Mouse (Mus musculus): ENCODE measurements around the gene Bag6. TPM values are rescaled to one million over a fixed set of nuclear protein-coding genes. Genes with fewer than 3 reads are reported as not detected.

The Bag6 gene
- total RNA-seq (2021): 100 to 1,000 TPM; 284 to 308 TPM
- long read RNA-seq, partial matches to known transcripts: 32 of 62 reads
- long read RNA-seq, other reads (novel, unspliced or antisense): 29 of 62 reads

DNA sequence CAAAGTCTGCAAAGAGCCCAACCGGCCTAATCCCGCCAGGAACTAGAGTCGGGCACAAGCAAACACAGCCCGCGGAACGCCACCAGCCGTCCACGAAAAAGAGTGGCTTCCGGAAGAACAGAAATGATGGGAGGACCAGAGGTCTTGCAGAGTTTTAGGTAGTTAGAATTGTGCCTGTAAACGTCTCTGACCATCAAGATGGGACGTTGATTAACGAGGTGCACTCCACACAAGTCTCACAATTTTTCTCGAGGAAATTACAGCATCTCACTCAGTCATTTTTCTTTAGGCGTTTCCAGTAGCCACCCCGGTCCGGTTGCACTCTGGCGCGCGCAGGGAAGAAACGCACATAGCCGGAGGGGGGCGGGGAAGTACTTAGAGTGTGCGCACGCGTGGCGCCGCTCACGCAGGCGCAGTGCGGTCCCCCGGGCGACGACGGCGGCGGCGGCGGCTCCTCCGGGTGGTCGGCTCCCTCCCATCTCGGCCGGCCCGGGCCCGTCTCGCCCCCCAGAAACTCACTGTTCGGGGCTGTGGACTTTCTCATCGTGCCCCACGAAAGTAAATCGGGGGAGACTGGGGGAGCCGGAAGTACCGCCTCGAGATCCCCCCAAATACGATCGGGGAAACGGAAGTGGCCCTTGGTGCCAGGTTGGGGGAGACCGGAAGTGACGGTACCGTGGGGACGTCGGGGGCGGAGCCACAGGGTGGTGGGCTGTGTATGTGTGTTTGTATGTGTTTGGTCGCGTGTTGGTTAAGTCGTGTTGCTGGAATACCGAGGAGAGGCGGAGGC is at the start of gene Bag6:
Gene Bag6, plus strand, starts transcription at position 378 of the 790 bp plus-strand sequence.
- DNase-seq (ENCODE audit: low spot score in 2 of 2): peak; percentile 95 to 97

DNA sequence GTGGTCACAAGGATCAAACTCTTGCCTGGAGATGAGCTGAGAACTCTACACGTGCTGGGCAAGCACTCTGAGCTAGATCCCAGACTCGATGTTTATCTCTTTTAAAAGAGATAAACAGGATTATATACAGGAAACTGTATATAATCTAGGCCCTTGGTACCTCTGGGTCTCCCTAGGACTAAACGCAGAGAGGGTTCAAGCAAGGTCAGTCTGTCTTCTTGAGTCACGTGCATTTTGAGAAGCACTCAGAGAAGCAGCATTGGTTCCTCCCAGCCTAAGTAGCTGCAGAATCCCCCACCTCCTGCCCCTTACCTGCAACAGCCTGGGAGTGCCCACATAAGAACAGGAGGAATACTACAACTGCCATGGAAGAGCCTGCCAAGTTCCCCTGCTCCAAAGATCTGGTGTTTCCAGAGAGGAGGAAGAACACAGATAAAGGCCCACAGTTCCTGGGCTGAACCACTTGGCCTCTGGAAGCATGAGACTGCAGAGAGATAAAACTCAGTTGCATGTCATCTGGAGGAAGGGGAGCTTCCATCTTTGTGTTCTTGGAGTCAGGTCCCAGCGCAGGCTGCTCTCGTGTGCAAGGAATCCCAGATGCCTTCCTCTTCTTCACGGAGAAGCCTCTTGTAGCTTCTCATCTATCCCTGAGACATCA is 49.6 kb upstream of the Bag6 start, which contains the start of gene Ly6g6f:
Gene Ly6g6f, minus strand, starts transcription at position 403 of the 658 bp plus-strand sequence.
- DNase-seq (ENCODE audit: low spot score in 2 of 2): no peak

DNA sequence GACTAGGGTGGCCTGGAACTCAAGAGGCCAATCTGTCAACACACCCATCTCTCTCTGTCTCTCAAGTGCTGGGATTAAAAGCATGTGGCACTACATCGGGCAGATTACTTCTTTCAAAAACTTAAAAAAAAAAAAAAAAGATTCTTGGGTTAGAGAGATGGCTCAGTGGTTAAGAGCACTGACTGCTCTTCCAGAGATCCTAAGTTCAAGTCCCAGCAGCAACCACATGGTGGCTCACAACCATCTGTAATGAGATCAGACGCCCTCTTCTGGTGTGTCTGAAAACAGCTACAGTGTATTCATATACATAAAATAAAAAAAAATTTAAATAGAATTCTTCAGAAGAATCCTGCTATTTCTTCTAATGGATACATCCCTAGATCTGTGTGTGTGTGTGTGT is 46.8 kb upstream of the Bag6 start:
- DNase-seq (ENCODE audit: low spot score in 2 of 2): no peak

DNA sequence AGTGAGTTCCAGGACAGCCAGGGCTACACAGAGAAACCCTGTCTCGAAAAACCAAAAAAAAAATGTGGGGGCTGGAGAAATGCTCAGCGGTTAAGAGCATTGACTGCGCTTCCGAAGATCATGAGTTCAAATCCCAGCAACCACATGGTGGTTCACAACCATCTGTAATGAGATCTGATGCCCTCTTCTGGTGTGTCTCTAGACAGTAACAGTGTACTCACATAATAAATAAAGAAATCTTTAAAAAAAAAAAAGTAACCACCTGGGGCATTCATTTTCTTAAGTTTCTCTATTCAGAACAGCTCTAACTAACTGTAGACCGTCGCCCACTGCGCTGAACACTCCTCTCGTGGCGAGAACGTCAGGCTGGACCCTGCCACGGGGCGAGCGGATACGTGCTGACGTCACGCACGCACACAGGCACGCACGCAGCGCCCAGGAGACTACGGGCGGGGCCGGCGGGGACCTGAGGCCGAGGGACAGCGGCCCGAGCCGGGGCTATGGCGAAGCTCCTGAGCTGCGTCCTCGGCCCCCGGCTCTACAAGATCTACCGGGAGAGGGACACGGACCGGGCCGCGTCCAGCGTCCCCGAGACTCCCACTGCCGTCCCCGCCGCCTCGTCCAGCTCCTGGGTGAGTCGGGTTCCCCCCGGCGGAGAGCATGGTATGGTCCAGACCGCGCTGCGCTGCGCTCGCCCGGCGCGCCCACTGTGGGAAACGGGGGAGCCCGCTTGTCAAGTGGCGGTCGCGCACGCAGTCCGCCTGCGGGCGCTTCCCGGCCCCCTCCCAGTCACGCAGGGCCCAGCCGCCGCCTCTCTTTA is 45.9 kb upstream of the Bag6 start, which contains the start of gene Abhd16a:
Gene Abhd16a, plus strand, starts transcription at position 439 of the 820 bp plus-strand sequence.
- peak; percentile 94 to 95 for DNase-seq (ENCODE audit: low spot score in 2 of 2)

DNA sequence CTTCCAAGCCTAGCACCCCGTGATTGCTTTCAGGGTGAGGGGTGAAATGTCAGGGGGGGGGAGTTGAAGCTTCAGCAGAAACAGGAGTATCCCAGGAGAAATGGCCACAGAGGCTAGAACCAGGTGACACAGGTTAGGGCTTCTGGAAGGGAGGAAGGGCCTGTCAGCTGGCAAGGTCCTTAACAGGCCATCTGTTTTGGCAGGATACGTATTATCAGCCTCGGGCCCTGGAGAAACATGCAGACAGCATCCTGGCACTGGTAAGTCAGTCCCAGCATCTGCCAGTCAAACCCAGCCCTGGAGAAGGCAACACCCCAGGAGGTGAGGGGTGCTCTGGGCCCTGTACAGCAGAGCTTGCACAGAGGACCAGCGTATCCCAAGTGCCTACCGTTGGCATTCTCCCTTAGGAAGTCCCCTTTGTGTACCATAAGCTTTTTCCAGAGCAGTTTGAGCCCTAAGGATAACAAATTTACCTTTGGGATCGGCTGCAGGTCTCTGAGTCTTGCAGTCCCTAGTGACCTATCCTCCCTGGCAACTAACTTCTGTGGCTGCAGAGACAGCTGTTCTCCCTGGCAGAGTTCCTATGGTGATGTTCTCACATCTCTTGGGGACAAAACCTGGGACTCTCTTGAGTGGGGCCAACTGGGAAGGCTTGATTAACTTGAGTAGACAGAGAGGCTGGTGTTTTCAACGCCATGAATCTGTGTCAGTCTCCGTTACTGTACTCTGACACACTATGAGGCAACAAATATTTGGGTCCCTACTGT is 44.6 kb upstream of the Bag6 start:
- DNase-seq (ENCODE audit: low spot score in 2 of 2): no peak

DNA sequence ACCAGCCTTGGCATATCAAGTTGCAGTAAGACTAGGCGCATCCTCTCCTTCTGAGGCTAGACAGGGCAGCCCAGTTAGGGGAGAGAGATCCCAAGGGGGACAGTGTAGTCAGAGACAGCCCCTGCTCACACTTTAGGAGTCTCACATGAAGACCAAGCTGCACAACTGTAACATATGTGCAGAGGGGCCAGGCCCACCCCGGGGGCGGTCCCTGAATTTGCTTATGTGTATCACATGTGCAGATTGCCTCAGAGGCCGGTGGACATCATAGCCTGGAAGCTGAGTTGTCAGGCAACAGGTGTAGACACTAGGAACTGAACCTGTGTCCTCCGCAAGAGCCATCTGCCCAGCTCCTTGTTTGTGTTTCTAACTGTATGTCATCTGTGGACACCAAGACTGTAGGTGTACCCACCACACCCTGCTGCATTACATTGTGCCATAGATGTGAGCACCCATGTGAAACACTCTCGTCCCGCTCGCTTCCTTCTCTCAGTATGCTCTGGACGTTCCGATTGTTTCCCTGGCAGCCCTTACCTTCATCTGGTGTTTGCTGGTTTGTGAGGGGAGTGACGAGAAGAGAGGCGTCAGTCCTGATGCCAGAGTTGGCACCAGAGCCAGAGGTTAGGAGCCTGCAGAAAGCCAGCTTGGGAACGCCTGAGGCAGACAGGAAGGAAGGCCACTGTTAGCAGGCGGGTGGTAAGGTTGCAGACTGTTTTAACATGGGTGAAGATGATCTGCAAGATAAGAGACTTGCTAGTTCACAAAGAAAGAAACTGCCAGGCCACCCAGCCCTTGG is 42.4 kb upstream of the Bag6 start:
- DNase-seq (ENCODE audit: low spot score in 2 of 2): no peak

DNA sequence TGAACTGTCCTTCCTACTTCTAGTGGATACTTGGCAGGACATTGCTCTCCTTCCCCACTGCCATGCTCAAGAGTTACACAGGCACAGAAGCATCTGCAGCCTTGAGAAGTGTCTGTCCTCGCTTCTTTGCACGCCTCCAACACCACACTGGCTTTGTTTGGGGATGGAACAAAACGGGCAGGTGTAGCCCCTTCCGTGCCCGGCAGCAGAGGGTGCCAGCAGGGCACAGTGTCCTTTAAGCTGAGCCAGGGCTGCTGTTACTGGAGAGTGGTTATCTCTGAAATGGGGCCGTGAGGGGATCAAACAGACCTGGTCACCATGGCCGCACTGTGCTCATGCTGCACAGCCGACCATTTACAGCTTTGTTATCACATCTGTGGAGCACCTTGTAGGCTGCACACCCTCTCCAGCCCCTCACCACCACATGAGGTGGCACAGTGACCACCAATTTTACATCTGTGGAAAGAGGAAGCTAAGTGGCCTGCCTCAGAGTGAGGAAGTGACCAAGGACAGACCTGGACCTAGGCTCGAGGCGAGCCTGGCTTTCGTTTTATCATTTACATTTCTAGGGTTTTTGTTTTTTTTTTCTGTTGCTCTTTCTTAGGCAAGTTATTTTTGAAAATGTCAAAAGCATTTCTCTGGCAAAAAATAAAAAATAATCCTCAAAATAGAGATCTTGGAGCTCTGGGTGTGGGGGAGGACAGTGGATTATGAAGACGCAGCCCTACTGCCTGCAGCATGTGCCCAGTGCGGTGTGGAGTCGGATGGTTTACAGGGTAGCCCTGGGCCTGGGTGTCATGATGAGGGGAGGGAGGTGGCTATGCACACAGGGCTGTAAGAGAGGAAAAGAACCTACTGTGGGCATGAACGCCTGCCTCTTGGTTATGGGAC is 40.3 kb upstream of the Bag6 start:
- no peak for DNase-seq (ENCODE audit: low spot score in 2 of 2)

DNA sequence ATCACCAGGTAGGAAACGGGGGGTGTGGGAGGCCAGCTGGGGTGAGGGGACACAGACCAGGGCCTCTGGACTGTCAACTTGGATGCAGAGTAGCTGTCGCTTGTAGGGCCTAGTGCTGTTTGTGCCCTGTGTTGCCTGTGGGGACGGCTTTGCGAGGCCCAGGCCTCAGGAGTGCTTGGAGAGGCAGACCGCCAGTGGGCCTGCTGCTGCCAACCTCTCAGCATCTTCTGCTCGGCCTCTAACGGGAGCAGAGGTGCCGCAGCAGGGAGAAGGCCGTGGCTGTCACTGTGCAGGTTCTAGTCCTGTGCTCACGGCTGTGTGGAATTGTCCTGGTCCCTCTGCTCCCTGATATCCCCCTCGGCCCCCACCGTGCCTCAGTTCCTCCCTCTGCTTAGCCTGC is 38.4 kb upstream of the Bag6 start:
- DNase-seq (ENCODE audit: low spot score in 2 of 2): no peak

DNA sequence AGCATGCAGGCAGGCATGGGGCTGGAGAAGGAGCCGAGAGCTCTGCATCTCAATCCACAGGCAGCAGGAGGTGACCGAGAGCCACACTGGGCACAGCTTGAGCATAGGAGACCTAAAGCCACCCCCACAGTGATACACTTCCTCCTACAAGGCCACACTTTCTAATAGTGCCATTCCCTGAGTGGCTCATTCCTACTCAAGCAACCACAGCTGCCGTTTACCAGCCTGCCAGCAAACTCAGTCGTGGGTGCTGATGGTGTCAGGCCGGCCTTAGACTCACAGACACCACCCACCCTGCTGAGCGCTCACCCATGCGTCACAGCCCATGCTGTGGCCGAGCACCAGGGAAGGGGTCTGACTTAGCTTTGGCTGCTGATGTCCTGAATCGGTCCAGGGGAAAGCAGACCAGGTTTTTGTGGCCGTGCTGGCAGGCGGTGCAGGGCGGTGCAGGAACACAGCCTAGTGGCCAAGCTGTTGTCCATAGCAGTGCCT is 37.8 kb upstream of the Bag6 start:
- peak in 1 of 2 experiments; percentile 51 for DNase-seq (ENCODE audit: low spot score in 2 of 2)

DNA sequence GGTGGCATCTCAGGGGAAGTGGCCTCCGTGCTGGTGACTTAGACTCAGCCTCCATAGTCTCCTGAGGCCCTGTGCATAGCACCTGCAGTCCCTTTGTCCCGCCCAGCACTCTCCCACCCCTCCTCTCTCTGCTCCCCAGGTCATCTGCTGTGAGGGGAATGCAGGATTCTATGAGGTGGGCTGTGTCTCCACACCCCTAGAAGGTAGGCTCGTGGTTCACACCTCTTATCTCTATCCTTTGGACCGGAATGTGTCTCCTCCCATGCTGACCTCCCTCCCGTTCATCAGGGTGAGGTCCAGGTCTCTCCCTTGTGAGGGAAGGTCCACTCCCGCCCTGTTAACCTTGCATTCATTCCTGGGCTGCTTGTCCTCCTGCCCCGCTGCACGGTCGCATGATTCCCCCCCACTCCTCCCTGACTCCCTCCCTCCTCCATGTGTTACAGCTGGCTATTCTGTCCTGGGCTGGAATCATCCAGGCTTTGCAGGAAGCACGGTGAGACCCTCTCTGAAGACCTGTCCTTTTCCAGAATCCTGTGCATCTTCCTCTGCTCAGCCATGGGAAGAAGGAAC is 34.7 kb upstream of the Bag6 start:
- no peak for DNase-seq (ENCODE audit: low spot score in 2 of 2)

DNA sequence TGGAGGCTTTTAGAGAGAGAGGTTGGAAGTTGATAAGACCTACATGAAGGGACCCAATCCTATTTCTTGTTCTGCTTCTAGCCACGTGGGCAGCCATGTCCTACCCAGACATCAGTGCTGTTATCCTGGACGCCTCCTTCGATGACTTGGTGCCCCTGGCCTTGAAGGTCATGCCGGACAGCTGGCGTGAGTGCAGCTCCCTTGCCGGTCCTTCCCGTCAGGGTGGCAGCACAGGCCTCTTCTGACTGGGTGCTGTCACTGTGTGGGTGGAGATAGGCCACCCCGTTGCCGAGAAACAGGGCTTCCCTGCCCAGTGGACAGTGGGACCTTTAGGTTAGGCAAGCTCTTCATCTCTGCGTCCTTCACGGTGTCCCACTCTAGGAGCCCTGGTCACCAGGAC is 33.8 kb upstream of the Bag6 start:
- DNase-seq (ENCODE audit: low spot score in 2 of 2): no peak

DNA sequence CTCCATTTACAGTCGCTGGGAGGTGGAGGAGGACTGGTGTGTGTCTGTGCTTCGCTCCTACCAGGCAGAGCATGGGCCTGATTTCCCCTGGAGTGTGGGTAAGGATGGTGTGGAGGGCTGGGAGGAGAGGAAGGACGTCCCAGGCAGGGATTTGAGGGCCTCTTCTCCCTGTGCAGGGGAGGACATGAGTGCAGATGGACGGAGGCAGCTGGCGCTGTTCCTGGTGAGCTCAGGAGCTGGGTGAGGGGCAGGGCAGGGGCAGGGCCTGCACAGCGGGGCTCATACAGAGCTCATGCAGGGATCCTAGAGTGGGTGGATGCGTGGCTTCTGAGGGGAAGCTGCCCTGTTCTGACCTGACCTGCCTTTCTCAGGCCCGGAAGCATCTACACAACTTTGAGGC is 32.7 kb upstream of the Bag6 start:
- no peak for DNase-seq (ENCODE audit: low spot score in 2 of 2)

DNA sequence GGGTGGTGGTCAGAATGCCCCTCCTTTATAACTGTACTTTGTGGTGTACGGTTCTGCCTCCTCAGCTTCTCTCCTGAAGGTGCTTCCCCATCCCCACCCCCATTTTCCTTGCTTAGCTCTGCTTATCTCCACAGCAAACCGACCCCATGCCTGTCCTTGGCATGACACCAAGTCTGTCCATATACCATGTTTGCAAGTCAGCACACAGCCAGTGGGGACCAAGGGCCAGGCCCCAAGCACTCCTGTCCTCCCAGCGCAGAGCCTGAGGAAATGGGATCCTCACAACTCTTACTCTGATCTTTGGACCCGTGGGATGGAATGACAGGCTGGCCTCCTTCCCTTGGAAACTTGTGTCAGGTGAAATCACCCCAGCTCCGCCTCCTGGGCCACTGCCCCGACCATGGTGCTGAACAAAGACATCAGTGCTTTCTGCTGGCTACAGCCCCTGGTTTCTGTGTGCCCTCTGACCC is 31.7 kb upstream of the Bag6 start:
- DNase-seq (ENCODE audit: low spot score in 2 of 2): no peak

DNA sequence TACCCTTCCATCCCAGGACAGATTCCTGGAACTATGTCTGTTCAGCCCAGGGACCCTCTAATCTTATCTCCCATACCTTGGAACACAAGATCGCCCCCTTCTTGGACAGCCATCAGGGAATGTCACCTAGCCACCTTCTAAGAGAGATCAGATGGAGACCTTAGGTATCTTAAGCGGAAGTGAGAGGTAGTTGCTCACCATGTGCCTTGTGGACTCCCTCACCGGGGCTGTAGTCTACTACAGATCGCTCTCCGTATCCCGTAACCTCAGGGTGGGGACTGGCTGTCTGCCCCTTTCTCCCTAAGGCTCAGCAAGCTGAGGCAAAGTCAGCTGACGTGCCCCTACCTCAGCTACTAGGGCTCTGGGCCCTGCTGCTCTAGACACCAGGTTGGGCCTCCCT is 30.9 kb upstream of the Bag6 start:
- no peak for DNase-seq (ENCODE audit: low spot score in 2 of 2)

DNA sequence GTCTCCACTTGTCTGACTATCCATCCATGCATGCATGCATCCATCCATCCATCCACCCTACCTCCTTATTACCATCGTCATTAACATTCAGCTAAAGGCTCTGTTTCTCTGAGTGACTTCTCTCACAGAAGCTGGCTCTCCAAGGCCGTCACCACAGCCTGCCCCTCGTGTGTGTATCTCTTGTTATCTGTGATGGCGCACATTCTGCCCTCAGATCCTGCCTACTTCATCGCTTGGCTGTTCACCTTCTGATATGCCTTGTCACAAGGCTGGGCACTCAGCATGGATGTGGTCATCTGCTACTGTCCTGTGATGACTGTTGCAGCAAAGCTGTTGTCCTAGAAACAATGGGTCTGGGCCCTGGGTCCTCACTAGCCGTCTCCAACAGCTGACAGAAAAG is 30.2 kb upstream of the Bag6 start:
- DNase-seq (ENCODE audit: low spot score in 2 of 2): no peak

DNA sequence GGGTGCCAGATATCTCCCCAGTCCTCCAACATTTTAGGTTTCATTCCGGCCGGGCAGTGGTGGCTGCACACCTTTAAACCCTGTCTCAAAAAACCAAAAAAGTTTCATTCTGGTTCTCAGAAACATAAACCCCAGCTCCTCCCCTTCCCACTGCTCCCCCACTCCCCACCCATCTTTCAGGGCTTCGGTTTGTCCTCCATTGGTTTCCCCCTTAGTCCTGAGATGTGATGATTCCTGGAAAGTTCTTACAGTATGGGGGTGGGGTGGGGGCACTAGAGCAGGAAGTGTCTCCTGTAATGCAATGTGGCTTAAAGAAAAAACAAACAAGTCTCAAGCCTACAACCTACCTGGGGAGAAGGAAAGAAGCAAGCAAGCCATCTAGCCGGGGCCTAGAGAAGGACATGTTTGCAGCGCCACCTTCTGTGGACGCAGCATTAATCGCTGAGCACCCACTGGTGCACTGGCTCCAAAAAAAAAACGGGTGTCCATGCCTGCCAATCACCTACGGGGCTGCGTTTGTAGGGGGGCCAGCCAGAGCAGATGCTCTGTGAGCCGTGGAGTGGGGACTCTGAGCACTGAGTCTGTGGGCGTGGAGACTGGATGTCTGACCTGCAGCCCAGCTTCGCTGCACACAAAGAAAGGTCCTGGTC is 29.1 kb upstream of the Bag6 start:
- DNase-seq (ENCODE audit: low spot score in 2 of 2): peak; percentile 39 to 58

DNA sequence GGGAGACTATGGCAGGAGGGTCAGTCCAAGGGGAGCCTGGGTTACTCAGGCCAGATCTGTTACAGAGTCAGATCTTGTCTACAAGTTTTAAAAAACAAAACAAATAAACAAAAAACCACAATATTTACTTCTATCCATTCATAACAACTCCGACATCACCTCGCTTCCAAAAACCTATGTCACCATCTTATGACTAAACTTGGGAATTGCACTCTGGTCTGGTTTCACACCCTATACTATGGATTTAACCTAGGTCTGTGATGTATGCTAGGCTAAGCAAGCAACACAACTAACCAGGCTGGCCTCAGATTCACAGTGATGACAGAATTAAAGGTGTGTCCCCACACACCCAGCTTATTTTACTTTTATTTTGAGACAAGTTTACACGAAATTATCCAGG is 28.5 kb upstream of the Bag6 start:
- DNase-seq (ENCODE audit: low spot score in 2 of 2): no peak

DNA sequence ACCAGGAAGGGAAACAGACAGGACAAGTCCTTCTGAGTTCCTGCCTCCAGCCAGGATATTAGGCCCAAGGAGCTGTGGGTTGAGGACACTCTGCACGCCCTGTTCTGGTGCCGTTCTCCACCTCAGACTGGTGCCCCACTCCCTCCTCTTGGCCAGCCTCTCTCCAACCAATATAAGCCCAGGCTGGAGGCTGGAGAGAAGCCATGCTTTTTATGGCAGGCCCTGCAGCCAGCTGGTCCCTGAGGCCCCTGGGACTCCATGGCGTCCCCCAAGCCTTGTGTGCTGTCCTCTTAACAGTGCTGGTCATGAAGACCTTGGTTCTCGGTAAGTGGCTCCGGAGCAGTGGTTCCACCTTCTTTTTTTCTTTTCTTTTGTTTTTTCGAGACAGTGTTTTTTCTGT is 26.9 kb upstream of the Bag6 start, which contains the start of gene Ly6g5c:
Gene Ly6g5c, plus strand, starts transcription at position 183 of the 400 bp plus-strand sequence.
- no peak for DNase-seq (ENCODE audit: low spot score in 2 of 2)

All from layer of hippocampus, postnatal 10 days (tissue).